Mouse (Mus musculus): ENCODE results near the gene Tmeff2. TPM values are rescaled to one million over a fixed set of nuclear protein-coding genes. Genes with fewer than 3 reads are reported as not detected.

Tmeff2 gene
- total RNA-seq, 1 experiment = 0.85 TPM

DNA sequence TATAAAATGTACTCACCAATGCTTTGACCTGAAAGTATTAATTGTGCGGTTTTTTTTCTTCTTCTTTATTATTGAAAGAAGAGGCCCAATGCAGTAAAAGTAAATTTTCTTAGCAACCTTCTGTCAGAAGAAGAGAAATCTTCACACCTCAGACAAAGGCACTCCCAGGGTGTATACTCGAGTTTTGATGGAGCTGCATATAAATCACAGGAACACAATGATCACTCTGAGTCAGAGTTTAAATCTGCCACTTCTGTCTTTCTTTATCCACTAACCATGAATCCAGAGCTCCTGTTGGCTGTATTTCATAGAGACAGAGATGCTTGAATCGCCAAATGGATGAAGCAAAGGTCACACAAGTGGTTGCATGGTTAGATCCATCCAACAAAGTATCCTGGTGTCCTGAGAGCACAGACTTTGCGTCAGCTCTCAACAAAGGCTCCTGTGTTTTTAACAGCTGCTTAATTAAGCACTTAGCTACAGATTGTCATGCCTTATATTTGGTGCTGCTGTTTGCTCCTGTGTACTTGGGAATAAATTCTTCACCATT, 189.8 kb downstream of the Tmeff2 start:
- in situ Hi-C loops (cut with MboI; ENCODE audit: low sequenced_read_pairs in 2 of 2, unreplicated experiment in 2 of 2) = no loop called here

DNA sequence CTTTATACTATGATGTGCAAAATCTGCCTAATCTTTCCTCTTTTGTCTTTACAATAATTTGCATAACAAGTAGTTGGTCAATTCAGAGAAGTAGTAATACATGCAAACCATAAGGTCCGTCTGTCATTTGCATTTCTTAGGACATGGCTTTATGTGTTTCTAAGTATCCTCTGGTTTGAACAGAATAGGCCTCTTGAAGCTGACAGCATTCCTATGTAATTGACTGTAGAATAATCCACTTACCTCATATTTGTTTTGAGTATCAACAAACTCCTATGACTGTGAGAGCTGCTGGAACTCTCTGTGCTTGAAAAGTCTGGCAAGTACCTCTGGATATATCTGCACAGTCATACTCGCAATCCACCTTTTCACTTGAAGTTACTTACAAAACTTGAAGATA, 194.3 kb downstream of the Tmeff2 start:
- H3K4me1 ChIP-seq (ENCODE audit: control insufficient read depth in 2 of 2, insufficient read depth in 2 of 2, low read length in 2 of 2, poor library complexity in 1 of 2) = no peaks in the 10 kb centered on the region
- H3K9ac ChIP-seq (ENCODE audit: insufficient read depth, low read depth, low read length, poor library complexity, severe bottlenecking) = no peak overlapping the region
- no peak overlapping the region for H3K27ac ChIP-seq (ENCODE audit: insufficient read depth, low read depth, low read length, poor library complexity, severe bottlenecking)
- no peaks in the 10 kb centered on the region for H3K9me3 ChIP-seq (ENCODE audit: control insufficient read depth, insufficient read depth, low read depth, low read length)
- TF ChIP-seq CHD2 (IDR thresholded peaks at IDR 0.05; ENCODE audit: low read depth, low read length) = no peak
- no peak for TF ChIP-seq ZC3H11A (IDR thresholded peaks at IDR 0.05; ENCODE audit: borderline replicate concordance, low read depth, low read length)
- no peak for TF ChIP-seq HCFC1 (IDR thresholded peaks at IDR 0.05; ENCODE audit: borderline replicate concordance, insufficient read depth, low read length)
- no peak for TF ChIP-seq MAFK (IDR thresholded peaks at IDR 0.05; ENCODE audit: insufficient read depth, low read depth, low read length)
- TF ChIP-seq ZNF384 (IDR thresholded peaks at IDR 0.05; ENCODE audit: low read depth, low read length) = no peak
- H3K36me3 ChIP-seq (ENCODE audit: control insufficient read depth, insufficient read depth, low read length, poor library complexity, severe bottlenecking) = no peaks in the 10 kb centered on the region
- H3K4me3 ChIP-seq (ENCODE audit: insufficient read depth in 1 of 2, low read depth in 1 of 2, low read length in 2 of 2, poor library complexity in 1 of 2, severe bottlenecking in 1 of 2) = no peak overlapping the region
- in situ Hi-C loops (cut with MboI; ENCODE audit: low sequenced_read_pairs in 2 of 2, unreplicated experiment in 2 of 2) = no loop called here
- DNase-seq (ENCODE audit: low read depth, low spot score) = no peak

More for the DNA sequence above, 189.8 kb downstream of the Tmeff2 start:
- Histone ChIP-seq H3K4me3 (ENCODE audit: insufficient read depth in 1 of 2, low read depth in 1 of 2, low read length in 2 of 2, poor library complexity in 1 of 2, severe bottlenecking in 1 of 2) (no peak overlapping the region), H3K9ac (ENCODE audit: insufficient read depth, low read depth, low read length, poor library complexity, severe bottlenecking) (no peak overlapping the region), H3K9me3 (ENCODE audit: control insufficient read depth, insufficient read depth, low read depth, low read length) (no peaks in the 10 kb centered on the region), H3K4me1 (ENCODE audit: control insufficient read depth in 2 of 2, insufficient read depth in 2 of 2, low read length in 2 of 2, poor library complexity in 1 of 2) (no peaks in the 10 kb centered on the region), H3K36me3 (ENCODE audit: control insufficient read depth, insufficient read depth, low read length, poor library complexity, severe bottlenecking) (no peaks in the 10 kb centered on the region), H3K27ac (ENCODE audit: insufficient read depth, low read depth, low read length, poor library complexity, severe bottlenecking) (no peak overlapping the region)
- DNase-seq (ENCODE audit: low read depth, low spot score) = no peak
- TF ChIP-seq HCFC1 (IDR thresholded peaks at IDR 0.05; ENCODE audit: borderline replicate concordance, insufficient read depth, low read length) (no peak), ZC3H11A (IDR thresholded peaks at IDR 0.05; ENCODE audit: borderline replicate concordance, low read depth, low read length) (no peak), MAFK (IDR thresholded peaks at IDR 0.05; ENCODE audit: insufficient read depth, low read depth, low read length) (no peak), ZNF384 (IDR thresholded peaks at IDR 0.05; ENCODE audit: low read depth, low read length) (no peak), CHD2 (IDR thresholded peaks at IDR 0.05; ENCODE audit: low read depth, low read length) (no peak)

DNA sequence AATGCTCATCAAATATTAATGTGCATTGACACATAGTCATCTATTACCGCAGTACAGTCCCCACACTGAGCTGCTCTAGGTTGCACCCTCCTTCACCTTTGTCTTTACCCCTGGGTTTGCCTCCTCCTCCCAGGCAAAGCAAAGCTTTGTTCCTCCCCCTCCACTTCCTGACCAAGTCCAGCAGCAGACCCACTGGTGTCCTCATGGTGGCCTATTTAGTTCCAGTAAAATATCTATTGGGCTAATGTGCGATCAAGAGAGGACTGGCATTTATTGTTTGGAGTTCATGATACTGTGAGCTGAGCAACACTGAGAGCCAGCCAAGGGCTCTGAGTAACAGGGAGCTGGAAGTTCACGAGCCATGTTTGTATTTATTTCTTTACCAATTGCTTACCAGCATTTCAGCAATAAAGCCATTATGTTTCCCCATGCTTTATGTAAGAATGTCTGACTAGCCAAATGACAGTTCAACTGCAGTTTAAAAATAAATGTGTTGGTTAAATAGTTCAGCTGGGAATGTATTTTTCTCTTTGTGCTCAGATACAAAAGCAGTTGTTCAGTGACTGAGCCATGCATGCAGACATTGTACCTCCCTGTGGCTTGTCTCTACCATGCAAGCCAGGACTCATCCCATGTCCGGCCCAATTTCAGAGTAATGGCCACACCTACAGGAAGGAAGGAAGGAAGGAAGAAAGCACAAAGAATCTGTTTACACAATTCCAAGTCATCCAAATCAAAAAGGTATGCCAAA, 196.6 kb downstream of the Tmeff2 start:
- H3K4me1 ChIP-seq (ENCODE audit: control insufficient read depth in 2 of 2, insufficient read depth in 2 of 2, low read length in 2 of 2, poor library complexity in 1 of 2) = no peaks in the 10 kb centered on the region
- no peak overlapping the region for H3K27ac ChIP-seq (ENCODE audit: insufficient read depth, low read depth, low read length, poor library complexity, severe bottlenecking)
- no peak overlapping the region for H3K4me3 ChIP-seq (ENCODE audit: insufficient read depth in 1 of 2, low read depth in 1 of 2, low read length in 2 of 2, poor library complexity in 1 of 2, severe bottlenecking in 1 of 2)
- no peaks in the 10 kb centered on the region for H3K36me3 ChIP-seq (ENCODE audit: control insufficient read depth, insufficient read depth, low read length, poor library complexity, severe bottlenecking)
- H3K9me3 ChIP-seq (ENCODE audit: control insufficient read depth, insufficient read depth, low read depth, low read length) = no peaks in the 10 kb centered on the region
- H3K9ac ChIP-seq (ENCODE audit: insufficient read depth, low read depth, low read length, poor library complexity, severe bottlenecking) = no peak overlapping the region
- TF ChIP-seq ZC3H11A (IDR thresholded peaks at IDR 0.05; ENCODE audit: borderline replicate concordance, low read depth, low read length) (no peak), ZNF384 (IDR thresholded peaks at IDR 0.05; ENCODE audit: low read depth, low read length) (no peak), HCFC1 (IDR thresholded peaks at IDR 0.05; ENCODE audit: borderline replicate concordance, insufficient read depth, low read length) (no peak), CHD2 (IDR thresholded peaks at IDR 0.05; ENCODE audit: low read depth, low read length) (no peak)
- DNase-seq (ENCODE audit: low read depth, low spot score) = no peak
- in situ Hi-C loops (cut with MboI; ENCODE audit: low sequenced_read_pairs in 2 of 2, unreplicated experiment in 2 of 2) = no loop called here

DNA sequence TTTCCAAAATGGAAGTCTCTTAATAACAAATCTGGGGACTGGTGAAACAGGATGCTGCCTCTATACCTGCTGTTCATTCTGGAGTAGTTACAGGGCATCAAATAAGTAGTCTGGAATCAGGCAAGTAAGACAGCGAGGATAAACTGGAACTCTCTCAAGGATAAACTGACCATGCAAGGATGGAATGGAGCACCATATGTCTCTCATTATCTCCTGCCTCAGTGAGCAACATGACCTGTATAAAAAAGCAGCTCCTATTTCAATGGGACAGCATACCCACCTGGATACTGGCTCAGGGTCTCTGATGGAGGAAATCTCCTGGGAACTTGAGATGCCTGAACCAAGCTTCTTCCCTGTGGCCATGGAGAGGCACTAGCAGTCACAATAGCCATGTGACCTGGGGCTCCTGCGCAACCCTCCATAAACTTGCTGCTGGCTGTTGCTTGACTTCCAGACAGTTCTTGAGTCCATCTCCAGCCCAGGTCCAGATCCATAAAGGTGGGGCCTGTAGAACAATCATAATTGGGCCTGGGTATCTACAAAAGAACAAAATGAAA, 200.7 kb downstream of the Tmeff2 start:
- Histone ChIP-seq H3K9me3 (ENCODE audit: control insufficient read depth, insufficient read depth, low read depth, low read length) (no peaks in the 10 kb centered on the region), H3K4me1 (ENCODE audit: control insufficient read depth in 2 of 2, insufficient read depth in 2 of 2, low read length in 2 of 2, poor library complexity in 1 of 2) (no peaks in the 10 kb centered on the region), H3K36me3 (ENCODE audit: control insufficient read depth, insufficient read depth, low read length, poor library complexity, severe bottlenecking) (no peaks in the 10 kb centered on the region), H3K4me3 (ENCODE audit: insufficient read depth in 1 of 2, low read depth in 1 of 2, low read length in 2 of 2, poor library complexity in 1 of 2, severe bottlenecking in 1 of 2) (no peak overlapping the region), H3K9ac (ENCODE audit: insufficient read depth, low read depth, low read length, poor library complexity, severe bottlenecking) (no peak overlapping the region), H3K27ac (ENCODE audit: insufficient read depth, low read depth, low read length, poor library complexity, severe bottlenecking) (no peak overlapping the region)
- in situ Hi-C loops (cut with MboI; ENCODE audit: low sequenced_read_pairs in 2 of 2, unreplicated experiment in 2 of 2) = no loop called here
- no peak for DNase-seq (ENCODE audit: low read depth, low spot score)
- TF ChIP-seq ZNF384 (IDR thresholded peaks at IDR 0.05; ENCODE audit: low read depth, low read length) (no peak), HCFC1 (IDR thresholded peaks at IDR 0.05; ENCODE audit: borderline replicate concordance, insufficient read depth, low read length) (no peak), CHD2 (IDR thresholded peaks at IDR 0.05; ENCODE audit: low read depth, low read length) (no peak), MAFK (IDR thresholded peaks at IDR 0.05; ENCODE audit: insufficient read depth, low read depth, low read length) (no peak), ZC3H11A (IDR thresholded peaks at IDR 0.05; ENCODE audit: borderline replicate concordance, low read depth, low read length) (no peak)

All from ES-E14 (cell line).